Mouse (Mus musculus): ENCODE measurements at regions not wholly inside any gene's neighbourhood (a gene's known extent, or its start where the extent isn't known, plus 50 kb on each side); places are given as distances from the start of the nearest gene placed in this dataset.
A peak's percentile ranks its signal among the peaks of the same experiment; 100 is the strongest.

- no peak overlapping the region for H3K4me3 ChIP-seq (ENCODE audit: low read depth, low read length)
- H3K4me1 ChIP-seq (replicated peaks; ENCODE audit: control insufficient read depth, insufficient read depth, low read length), result no peaks in the 10 kb centered on the region
- WGBS, result 77% methylated on average over 9 of the region's 9 CpGs
- H3K27me3 ChIP-seq (replicated peaks; ENCODE audit: control insufficient read depth, insufficient read depth, low read length), result no peaks in the 10 kb centered on the region
- no peak overlapping the region for H3K9ac ChIP-seq (ENCODE audit: low read depth, low read length)
- ATAC-seq, result no peak
- H3K4me2 ChIP-seq (replicated peaks; ENCODE audit: low read depth), result no peak overlapping the region
- H3K27ac ChIP-seq (ENCODE audit: low read depth, low read length), result no peak overlapping the region
- H3K36me3 ChIP-seq (ENCODE audit: control insufficient read depth, insufficient read depth), result no peaks in the 10 kb centered on the region
- no peak for TF ChIP-seq CTCF (IDR thresholded peaks at IDR 0.05; ENCODE audit: low read depth)
- H3K9me3 ChIP-seq (ENCODE audit: control insufficient read depth), result no peaks in the 10 kb centered on the region
Observed at GRCm38 (mm10) chr3:50898179-50898578, 326.1 kb upstream of the Noct start.

GRCm38 (mm10) chr3:50899830-50900350, 324.4 kb upstream of the Noct start:
- no peak overlapping the region for H3K4me3 ChIP-seq (ENCODE audit: low read depth, low read length)
- H3K27me3 ChIP-seq (replicated peaks; ENCODE audit: control insufficient read depth, insufficient read depth, low read length), result no peaks in the 10 kb centered on the region
- no peaks in the 10 kb centered on the region for H3K9me3 ChIP-seq (ENCODE audit: control insufficient read depth)
- WGBS, result 90% methylated on average over 7 of the region's 7 CpGs
- no peak for TF ChIP-seq CTCF (IDR thresholded peaks at IDR 0.05; ENCODE audit: low read depth)
- no peak overlapping the region for H3K4me2 ChIP-seq (replicated peaks; ENCODE audit: low read depth)
- H3K27ac ChIP-seq (ENCODE audit: low read depth, low read length), result no peak overlapping the region
- ATAC-seq, result no peak
- no peaks in the 10 kb centered on the region for H3K36me3 ChIP-seq (ENCODE audit: control insufficient read depth, insufficient read depth)
- H3K4me1 ChIP-seq (replicated peaks; ENCODE audit: control insufficient read depth, insufficient read depth, low read length), result no peaks in the 10 kb centered on the region
- H3K9ac ChIP-seq (ENCODE audit: low read depth, low read length), result no peak overlapping the region

GRCm38 (mm10) chr3:50900566-50900965, 323.7 kb upstream of the Noct start:
- no peak overlapping the region for H3K4me3 ChIP-seq (ENCODE audit: low read depth, low read length)
- no peaks in the 10 kb centered on the region; the same call in 1 of the 2 replicates for H3K4me1 ChIP-seq (replicated peaks; ENCODE audit: control insufficient read depth, insufficient read depth, low read length)
- ATAC-seq, result no peak
- no peaks in the 10 kb centered on the region for H3K36me3 ChIP-seq (ENCODE audit: control insufficient read depth, insufficient read depth)
- H3K9me3 ChIP-seq (ENCODE audit: control insufficient read depth), result no peaks in the 10 kb centered on the region
- H3K9ac ChIP-seq (ENCODE audit: low read depth, low read length), result no peak overlapping the region
- WGBS, result 94% methylated on average over 9 of the region's 9 CpGs
- TF ChIP-seq CTCF (IDR thresholded peaks at IDR 0.05; ENCODE audit: low read depth), result no peak
- no peak overlapping the region for H3K4me2 ChIP-seq (replicated peaks; ENCODE audit: low read depth)
- no peaks in the 10 kb centered on the region for H3K27me3 ChIP-seq (replicated peaks; ENCODE audit: control insufficient read depth, insufficient read depth, low read length)
- no peak overlapping the region for H3K27ac ChIP-seq (ENCODE audit: low read depth, low read length)

DNA sequence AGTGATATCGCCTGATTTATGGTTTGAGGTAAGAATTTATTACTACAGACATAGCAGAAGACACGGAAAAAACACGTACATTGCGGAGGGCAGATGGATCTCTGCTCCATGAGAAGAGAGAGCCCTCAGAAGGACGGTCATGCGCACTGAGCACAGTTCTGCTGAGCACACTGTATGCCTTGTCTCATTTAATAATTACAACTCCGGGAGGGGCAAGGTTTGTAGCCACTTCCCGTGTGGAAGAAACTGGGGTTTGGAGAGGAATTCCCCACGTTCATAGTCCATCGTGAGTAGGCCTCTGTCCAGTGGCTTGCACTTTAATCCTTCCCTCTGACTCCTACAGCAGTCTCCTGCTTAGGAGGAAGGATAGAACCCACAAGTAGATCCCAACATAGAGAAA, 322.9 kb upstream of the Noct start:
- Histone ChIP-seq H3K27ac (ENCODE audit: low read depth, low read length) (no peak overlapping the region), H3K4me1 (replicated peaks; ENCODE audit: control insufficient read depth, insufficient read depth, low read length) (no peaks in the 10 kb centered on the region; the same call in 1 of the 2 replicates), H3K36me3 (ENCODE audit: control insufficient read depth, insufficient read depth) (no peaks in the 10 kb centered on the region), H3K9me3 (ENCODE audit: control insufficient read depth) (no peaks in the 10 kb centered on the region), H3K9ac (ENCODE audit: low read depth, low read length) (no peak overlapping the region), H3K4me2 (replicated peaks; ENCODE audit: low read depth) (no peak overlapping the region), H3K27me3 (replicated peaks; ENCODE audit: control insufficient read depth, insufficient read depth, low read length) (no peaks in the 10 kb centered on the region), H3K4me3 (ENCODE audit: low read depth, low read length) (no peak overlapping the region)
- ATAC-seq, result no peak
- no peak for TF ChIP-seq CTCF (IDR thresholded peaks at IDR 0.05; ENCODE audit: low read depth)
- 80% methylated on average over 10 of the region's 10 CpGs for WGBS

GRCm38 (mm10) chr3:50902933-50903332, 321.3 kb upstream of the Noct start:
- Histone ChIP-seq H3K4me2 (replicated peaks; ENCODE audit: low read depth) (no peak overlapping the region), H3K9me3 (ENCODE audit: control insufficient read depth) (no peaks in the 10 kb centered on the region), H3K36me3 (ENCODE audit: control insufficient read depth, insufficient read depth) (no peaks in the 10 kb centered on the region), H3K4me1 (replicated peaks; ENCODE audit: control insufficient read depth, insufficient read depth, low read length) (no peaks in the 10 kb centered on the region; the same call in 1 of the 2 replicates), H3K27me3 (replicated peaks; ENCODE audit: control insufficient read depth, insufficient read depth, low read length) (no peaks in the 10 kb centered on the region), H3K27ac (ENCODE audit: low read depth, low read length) (no peak overlapping the region), H3K9ac (ENCODE audit: low read depth, low read length) (no peak overlapping the region), H3K4me3 (ENCODE audit: low read depth, low read length) (no peak overlapping the region)
- no peak for ATAC-seq
- no peak for TF ChIP-seq CTCF (IDR thresholded peaks at IDR 0.05; ENCODE audit: low read depth)
- 66% methylated on average over 7 of the region's 7 CpGs for WGBS

- no peak for ATAC-seq
- no peaks in the 10 kb centered on the region for H3K36me3 ChIP-seq (ENCODE audit: control insufficient read depth, insufficient read depth)
- H3K27me3 ChIP-seq (replicated peaks; ENCODE audit: control insufficient read depth, insufficient read depth, low read length), result no peaks in the 10 kb centered on the region
- no peak for TF ChIP-seq CTCF (IDR thresholded peaks at IDR 0.05; ENCODE audit: low read depth)
- H3K4me3 ChIP-seq (ENCODE audit: low read depth, low read length), result no peak overlapping the region
- no peak overlapping the region for H3K9ac ChIP-seq (ENCODE audit: low read depth, low read length)
- 45% methylated on average over 7 of the region's 7 CpGs for WGBS
- no peaks in the 10 kb centered on the region; the same call in 1 of the 2 replicates for H3K4me1 ChIP-seq (replicated peaks; ENCODE audit: control insufficient read depth, insufficient read depth, low read length)
- H3K4me2 ChIP-seq (replicated peaks; ENCODE audit: low read depth), result peak overlapping the region; percentile 76
- H3K27ac ChIP-seq (ENCODE audit: low read depth, low read length), result no peak overlapping the region
- no peaks in the 10 kb centered on the region for H3K9me3 ChIP-seq (ENCODE audit: control insufficient read depth)
Observed at GRCm38 (mm10) chr3:50904716-50905116, 319.5 kb upstream of the Noct start.
